Mouse (Mus musculus) testis, postnatal 10 days (tissue): Measurements from ENCODE around the gene Ggnbp2.
"Not testable (repeated sequence)": the region's sequence is repeated elsewhere in the genome, so short reads cannot be mapped to it uniquely, and the experiment has no call there.

Source experiments
- DNase-seq: peaks from one replicate; pipeline ENCODE4 v3.0.0; 2021; ENCODE audit warnings: low spot score

Ggnbp2 gene

DNA sequence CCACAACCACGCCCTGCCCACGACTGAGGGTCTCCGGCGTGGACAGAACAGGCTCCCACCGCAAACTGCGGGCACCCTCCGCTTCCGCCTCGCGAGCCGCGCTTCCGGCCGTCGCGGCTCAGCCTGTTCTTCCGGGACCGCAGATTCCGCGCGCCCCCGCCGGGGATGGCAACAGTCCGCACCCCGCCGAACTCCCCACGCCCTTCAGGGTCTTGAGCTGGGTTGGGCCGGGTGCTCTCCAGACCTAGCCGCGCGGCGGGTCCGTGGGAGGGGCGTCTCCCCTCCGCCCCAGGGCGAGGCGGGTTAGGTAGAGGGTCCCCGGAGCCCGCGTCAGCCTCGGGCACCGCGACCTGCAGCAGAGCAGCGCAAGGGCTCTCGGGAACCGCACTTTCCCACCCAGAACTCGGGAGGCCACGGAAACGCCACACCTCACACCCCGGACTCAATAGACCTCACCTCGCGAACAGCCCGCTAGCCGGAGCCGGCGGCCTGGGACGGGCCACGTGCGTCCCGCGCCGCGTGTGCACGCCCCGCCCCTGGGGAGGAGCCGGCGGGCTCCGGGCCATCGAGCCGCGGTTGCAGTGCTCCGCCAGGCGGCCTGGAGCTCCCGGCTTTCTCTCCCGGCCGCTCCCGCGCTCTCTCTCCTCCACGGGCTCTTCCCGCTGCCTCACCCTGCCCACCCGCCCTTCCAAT is 9.3 kb upstream of the Ggnbp2 start, which contains the start of the genes Myo19 and Pigw:
Myo19 (plus strand) TSS at position 377 of the 693 bp plus-strand sequence.
Pigw (minus strand) TSS at position 514 of the 693 bp plus-strand sequence.
- DNase-seq: peak; percentile 89

DNA sequence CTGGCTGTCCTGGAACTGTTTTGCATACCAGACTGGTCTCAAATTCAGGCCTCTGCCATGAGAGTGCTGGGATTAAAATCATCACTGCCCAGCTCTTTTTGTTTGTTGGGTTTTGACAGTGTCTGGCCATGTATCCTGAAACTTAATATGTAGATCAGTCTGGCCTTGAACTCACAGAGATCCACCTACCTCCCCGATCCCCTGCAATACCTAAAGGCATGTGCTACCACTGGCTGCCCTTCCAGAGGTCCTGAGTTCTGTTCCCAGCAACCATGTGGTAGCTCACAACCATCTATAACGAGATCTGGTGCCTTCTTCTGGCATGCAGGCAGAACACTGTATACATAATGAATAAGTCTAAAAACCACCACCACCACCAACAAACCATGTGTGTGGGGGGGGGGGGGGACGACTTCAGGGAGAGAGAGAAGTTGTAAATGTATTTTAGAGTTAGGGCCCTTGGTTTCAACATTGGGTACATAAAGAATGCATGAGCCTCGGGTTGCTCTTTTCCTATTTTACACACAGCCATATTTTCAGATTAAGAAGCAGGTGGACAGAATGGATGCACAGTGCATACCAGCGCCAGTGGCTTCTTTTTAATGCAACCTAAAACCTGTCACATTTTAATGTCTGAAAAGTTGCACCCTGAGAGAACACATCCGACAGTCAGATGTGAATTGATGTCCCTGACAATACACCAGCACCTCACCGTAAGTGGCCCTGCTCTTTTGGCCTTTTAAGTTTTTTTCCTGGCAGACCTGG is 8.6 kb upstream of the Ggnbp2 start:
- no peak for DNase-seq

- DNase-seq: not testable (repeated sequence)
Observed at GRCm38 (mm10) chr11:84876020-84876419, 5.4 kb upstream of the Ggnbp2 start.

GRCm38 (mm10) chr11:84873042-84873833 is 2.6 kb upstream of the Ggnbp2 start:
- DNase-seq: no peak

DNA sequence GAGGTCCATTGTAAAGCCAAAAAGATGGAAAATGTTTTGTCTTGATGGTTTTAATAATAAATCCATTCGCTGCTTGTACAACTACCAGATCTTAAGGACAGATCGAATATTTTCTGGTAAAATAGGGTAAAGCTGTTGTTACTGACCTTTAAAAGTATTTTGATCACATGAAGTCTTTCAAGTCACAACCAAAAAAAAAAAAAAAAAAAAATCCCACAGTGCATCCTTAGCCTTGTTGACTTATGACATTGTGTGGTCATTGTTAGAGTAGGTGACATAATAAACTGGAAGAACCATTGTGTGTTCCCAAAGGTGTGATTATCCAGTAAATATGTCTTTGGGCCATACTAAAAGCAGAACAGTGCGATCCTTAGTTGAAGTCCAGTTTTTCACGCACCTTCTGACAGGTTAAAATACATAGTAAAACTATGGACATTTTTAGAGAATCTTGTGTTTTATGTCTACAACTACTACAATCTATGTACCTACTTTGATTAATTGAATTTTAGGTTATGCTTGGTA is 992 bp upstream of the Ggnbp2 start:
- DNase-seq: no peak

- peak; percentile 55 for DNase-seq
Observed at GRCm38 (mm10) chr11:84871046-84871445, 429 bp upstream of the Ggnbp2 start.

DNA sequence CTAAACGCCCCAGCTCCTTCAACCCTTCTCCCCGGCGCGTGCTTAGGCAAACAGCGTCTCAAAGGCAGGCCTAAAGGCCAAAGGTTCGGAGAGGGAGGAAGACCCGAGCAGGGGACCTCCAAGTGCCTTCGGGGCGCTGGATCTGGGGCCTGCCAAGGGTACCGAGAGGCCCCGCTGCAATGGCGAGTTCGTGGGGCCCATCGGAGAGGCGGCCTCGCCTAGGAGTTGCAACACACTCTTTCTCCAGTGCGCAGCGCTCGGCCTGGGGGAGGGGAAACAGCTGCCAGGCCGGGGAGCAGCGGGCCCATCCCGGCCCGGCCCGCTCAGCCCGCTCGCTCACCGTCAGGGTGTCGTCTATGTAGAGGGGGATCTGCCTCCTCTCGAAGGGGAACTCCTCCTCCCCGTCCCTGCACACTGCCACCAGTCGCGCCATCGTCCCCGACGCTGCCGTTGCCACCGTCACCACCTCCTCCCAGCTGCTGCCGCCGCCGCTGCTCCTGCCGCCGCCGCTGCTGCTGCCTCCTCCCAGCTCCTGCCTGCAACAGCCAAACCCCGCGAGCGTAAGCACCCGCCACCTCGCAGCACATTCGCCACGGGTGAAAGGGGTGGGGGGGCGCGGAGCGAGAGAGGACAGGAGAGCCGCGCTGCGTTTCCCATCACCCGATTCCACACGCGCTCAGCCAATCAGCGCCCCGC is 932 bp downstream of the Ggnbp2 start:
- DNase-seq: peak; percentile 96

GRCm38 (mm10) chr11:84868786-84869259 is 1.8 kb downstream of the Ggnbp2 start:
- DNase-seq: no peak

DNA sequence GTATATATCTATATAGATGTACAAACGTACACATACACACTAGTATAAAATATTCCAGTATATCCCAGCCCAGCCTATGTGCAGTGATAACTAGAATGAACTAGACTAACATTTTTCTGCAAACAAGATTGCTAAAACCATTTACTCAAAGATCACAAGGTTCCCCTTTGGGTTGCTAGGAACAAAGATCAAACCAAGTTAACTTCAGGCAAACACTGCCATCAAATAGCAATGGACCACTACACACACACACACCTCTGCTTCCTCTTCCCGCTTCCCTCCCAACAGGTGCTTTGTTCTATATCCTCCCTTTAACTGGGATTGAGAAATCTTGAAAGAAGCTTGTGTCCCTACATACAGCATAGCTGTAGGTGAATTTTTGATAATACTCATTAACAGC is 3.0 kb downstream of the Ggnbp2 start:
- no peak for DNase-seq

DNA sequence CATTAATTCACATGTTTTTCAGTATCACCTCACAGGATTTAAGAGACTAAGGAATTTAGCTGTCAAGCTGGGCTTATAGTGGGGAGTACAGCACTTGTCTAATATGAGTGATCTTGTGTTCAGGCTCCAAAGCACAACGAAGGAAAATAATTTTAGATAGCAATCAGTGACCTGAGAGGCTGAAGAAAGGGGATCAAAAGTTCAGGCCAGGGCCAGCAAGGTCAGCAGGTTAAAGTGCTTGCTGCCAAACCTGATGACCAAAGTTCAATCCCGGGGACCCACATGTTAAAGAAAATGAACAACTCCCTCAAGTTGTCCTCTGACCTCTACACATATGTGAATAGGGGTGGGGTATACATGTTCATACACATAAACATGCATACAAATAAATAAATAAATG is 5.3 kb downstream of the Ggnbp2 start:
- DNase-seq: no peak

DNA sequence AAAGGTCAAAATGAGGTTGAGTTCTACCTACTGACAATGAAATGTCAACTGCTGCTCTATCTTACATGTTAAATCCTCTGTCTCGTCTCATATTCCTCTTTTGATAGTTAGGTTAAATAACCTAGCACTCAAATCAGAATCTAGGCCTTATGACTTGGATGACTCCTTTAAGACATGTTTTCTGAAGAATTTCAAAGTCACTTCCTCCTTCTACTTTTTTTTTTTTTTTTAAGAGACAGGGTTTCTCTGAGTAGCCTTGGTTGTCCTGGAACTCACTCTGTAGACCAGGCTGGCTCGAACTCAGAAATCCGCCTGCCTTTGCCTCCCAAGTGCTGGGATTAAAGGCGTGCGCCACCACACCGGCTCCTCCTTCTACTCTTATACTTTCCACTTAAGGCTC is 15.3 kb downstream of the Ggnbp2 start:
- no peak for DNase-seq

DNA sequence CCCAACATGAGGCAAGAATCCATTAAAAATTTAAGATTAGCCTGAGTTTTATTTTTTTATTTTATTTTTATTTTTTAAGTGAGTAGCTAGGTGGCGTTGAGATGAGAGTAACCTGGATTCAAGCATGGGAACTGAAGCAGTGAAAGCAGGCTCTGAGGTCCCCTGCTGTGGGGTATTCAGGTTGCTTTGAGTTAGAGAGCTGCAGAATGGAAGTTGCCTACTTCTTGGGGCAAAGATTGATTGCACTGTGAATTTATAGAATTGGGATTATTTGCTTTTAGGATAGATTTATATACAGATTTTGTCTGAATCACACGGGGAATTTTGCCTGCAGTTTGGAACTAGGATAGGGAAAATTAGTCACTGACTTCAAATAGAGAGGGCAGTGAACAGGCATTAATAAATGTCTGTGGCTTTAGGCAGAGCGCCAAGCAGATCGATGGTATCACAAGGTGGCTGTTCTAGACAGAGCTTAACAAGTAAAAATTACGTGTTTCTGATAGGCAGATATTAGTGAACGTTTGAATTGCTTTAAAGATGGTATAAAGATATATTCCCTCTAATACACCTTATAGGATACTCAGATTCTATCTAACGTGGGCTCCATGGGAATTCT is 23.0 kb downstream of the Ggnbp2 start:
- DNase-seq: no peak

DNA sequence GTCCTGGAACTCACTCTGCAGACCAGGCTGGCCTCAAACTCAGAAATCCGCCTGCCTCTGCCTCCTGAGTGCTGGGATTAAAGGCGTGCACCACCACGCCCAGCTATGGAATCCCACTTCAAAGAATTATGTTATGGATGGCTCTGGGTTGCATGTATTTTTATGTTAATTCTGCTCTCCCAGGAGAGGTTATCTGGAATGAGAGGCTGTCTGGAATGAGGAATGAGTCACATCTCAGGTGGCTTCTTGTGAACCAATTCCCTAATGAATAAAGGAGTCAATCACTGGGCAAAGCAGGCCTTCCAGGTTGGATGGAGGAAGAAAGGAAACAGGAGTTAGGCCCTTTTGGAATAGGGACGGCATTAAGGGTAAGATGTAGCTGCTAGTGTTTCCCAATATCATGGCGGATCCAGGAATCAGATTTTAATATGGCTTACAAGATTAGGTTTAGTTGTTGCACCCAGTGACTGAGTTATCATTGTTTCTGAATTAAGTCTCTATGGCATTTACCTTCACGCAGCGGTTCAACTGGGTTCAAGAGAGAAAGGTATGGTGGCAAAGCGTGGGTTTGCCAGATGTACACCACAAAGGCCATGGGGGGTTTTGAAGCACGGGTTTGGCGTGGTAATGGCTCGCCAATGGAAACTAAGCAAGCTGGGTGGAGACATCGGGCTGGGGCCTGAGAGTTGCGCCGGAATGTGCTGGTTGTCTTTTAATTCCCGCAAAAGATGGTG is 23.7 kb downstream of the Ggnbp2 start:
- no peak for DNase-seq

- no peak for DNase-seq
Observed at GRCm38 (mm10) chr11:84839330-84839729, 31.3 kb downstream of the Ggnbp2 start.

DNA sequence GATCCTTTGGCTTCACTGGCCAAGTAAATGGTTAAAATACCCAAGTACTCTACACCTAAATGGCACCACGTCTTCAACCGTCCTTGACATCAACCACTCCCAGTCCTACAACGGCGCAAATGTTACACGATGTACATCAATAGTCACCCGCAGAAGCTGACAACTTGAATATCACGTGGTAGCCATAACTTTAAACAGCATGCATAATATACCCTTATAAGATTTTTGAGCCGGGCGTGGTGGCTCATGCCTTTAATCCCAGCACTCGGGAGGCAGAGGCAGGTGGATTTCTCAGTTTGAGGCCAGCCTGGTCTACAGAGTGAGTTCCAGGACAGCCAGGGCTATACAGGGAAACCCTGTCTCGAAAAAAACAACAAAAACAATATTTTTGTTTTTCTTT is 41.1 kb downstream of the Ggnbp2 start:
- DNase-seq: not testable (repeated sequence)

GRCm38 (mm10) chr11:84828516-84829399 is 41.9 kb downstream of the Ggnbp2 start, which contains the start of gene Dhrs11:
Gene Dhrs11, minus strand, starts transcription at chr11:84828994.
- peak; percentile 97 for DNase-seq

GRCm38 (mm10) chr11:84827901-84828503 is 42.6 kb downstream of the Ggnbp2 start:
- no peak for DNase-seq

DNA sequence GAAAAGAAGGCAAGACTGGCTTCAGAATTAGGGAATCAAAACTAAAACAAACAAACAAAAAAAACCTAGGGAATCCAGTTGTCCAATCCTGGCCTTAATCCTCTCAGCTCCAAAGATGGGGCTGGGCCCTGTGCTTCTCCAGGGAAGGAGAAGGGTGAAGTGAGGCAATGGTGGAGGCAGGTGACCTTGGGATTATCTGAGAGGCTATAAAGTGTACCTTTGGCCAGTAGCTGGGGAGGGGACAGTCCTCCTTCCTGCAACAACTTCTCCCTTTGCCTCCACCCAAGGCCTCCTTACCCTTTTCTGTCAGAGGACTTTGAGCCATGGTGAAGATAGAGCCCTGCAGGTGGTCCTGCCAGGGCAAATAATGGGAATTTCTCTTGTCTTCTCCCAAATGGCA is 43.1 kb downstream of the Ggnbp2 start:
- peak; percentile 40 for DNase-seq

- peak; percentile 78 for DNase-seq
Observed at GRCm38 (mm10) chr11:84826185-84826584, 44.4 kb downstream of the Ggnbp2 start.
